Mouse (Mus musculus): ENCODE measurements around the gene Rfesd.

Gene Rfesd

DNA sequence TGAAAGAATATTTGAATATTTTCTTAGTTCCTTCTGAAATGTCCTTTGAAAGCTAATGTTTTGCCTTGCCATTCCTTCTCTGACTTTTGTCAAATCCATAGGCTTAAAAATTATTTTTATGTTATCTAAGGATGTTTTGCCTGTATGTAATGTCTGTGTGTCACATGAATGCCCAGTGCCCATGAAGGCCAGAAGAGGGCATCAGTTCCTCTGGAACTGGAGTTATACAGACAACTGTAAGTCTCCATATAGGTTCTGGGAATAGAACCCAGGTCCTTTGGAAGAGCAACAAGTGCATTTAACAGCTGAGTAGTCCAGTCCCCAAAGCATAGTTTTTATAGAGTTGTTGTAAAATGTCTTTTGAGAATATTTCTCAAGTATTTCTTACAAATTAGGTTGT lies 36.6 kb downstream of the Rfesd start:
- DNase-seq (ENCODE audit: low spot score in 2 of 2), result no peak

DNA sequence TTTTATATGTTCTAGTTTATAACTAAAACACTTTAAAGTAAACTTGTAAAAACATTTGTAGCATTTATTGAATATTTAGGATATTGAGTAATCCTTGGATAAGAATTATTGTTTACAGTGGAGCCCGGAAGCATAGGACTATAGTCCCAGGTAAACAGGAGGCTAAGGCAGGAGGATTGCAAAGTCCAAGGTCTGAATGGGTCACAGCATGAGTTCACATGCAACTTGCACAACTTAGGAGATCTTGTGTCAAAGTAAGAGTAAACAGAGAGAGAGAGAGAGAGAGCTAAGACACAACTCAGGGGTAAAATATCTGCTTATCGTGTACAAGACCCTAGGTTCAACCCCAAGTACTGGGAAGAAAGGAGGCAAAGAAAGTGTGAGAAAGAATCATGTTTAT lies 41.9 kb downstream of the Rfesd start:
- no peak for DNase-seq (ENCODE audit: low spot score in 2 of 2)

- no peak for DNase-seq (ENCODE audit: low spot score in 2 of 2)
These were observed 42.3 kb downstream of the Rfesd start for GRCm38 (mm10) chr13:75976218-75976617.

- DNase-seq (ENCODE audit: low spot score in 2 of 2), result no peak
These were observed 42.9 kb downstream of the Rfesd start for GRCm38 (mm10) chr13:75975629-75976028.

DNA sequence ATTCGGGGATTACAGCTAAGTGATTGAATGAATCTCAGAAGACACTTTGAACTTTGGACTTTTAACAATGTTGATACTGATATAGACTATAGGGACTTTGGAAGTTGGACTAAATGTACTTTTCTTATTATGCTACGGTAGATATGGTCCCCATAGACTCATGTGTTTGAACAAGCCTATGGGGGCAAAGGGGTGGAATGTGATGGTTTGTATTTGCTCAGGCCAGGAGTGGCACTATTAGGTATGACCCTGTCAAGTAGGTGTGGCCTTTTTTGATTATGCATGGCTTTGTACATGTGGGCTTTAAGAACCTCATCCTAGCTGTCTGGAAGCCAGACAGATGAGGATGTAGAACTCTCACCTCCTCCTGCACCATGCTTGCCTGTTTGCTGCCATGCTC lies 44.0 kb downstream of the Rfesd start:
- DNase-seq (ENCODE audit: low spot score in 2 of 2), result no peak

DNA sequence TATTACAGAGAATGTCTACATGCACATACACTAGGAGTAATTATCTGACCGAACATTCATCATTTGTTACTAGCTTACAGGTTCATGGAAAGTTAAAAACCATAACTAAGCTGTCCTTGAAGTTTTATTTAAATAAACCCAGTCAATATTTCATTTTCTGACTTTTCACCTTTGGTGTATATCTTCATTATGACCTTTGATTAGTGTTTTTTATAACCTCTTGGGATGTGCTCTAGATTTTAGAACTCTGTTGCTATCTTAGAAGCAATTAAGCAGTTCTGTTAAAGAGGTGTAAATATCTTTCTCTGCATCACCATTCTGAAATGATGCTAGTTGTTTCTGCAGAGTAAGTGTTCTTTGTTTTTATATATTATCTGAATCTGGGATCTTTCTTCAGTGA lies 51.7 kb downstream of the Rfesd start, which contains the start of gene Spata9:
Spata9 (plus strand) TSS at position 301 of the 400 bp plus-strand sequence.
- DNase-seq (ENCODE audit: low spot score in 2 of 2), result no peak

GRCm38 (mm10) chr13:75955357-75955992 lies 63.0 kb downstream of the Rfesd start:
- no peak for DNase-seq (ENCODE audit: low spot score in 2 of 2)
